Mouse (Mus musculus) adrenal gland, adult 2 months (tissue): ENCODE data around the gene Pax6. TPM values are rescaled to one million over a fixed set of nuclear protein-coding genes. Genes with fewer than 3 reads are reported as not detected.

Experiments used
- DNase-seq: peaks from one replicate; pipeline ENCODE4 v3.0.0; 2021
- polyA plus RNA-seq: library from polyadenylated mRNA; depleted of rRNA; stranded (reverse); fragments of >200 nt; gene quantifications from 2 replicates; pipeline ENCODE4 v1.2.3, GENCODE M21; 2012
- total RNA-seq, 2 experiments: library from RNA; stranded (reverse); gene quantifications; 2 replicates each; pipeline ENCODE4 v1.2.3; 2021

Gene Pax6
- total and polyA plus RNA-seq, 3 experiments, result not detected

- DNase-seq, result no peak
Observed at GRCm38 (mm10) chr2:105682634-105683351, 14.1 kb downstream of the Pax6 start.

GRCm38 (mm10) chr2:105683771-105684410 lies 15.2 kb downstream of the Pax6 start:
- no peak for DNase-seq

- DNase-seq, result no peak
Observed at GRCm38 (mm10) chr2:105684991-105685650, 16.4 kb downstream of the Pax6 start.

GRCm38 (mm10) chr2:105685651-105686050 lies 17.0 kb downstream of the Pax6 start:
- no peak for DNase-seq

- DNase-seq, result no peak
Observed at GRCm38 (mm10) chr2:105686363-105687316, 17.9 kb downstream of the Pax6 start.

- no peak for DNase-seq
Observed at GRCm38 (mm10) chr2:105687317-105687991, 18.8 kb downstream of the Pax6 start.

GRCm38 (mm10) chr2:105688011-105688410 lies 19.3 kb downstream of the Pax6 start:
- no peak for DNase-seq

- no peak for DNase-seq
Observed at GRCm38 (mm10) chr2:105688436-105689303, 20.0 kb downstream of the Pax6 start.

- DNase-seq, result no peak
Observed at GRCm38 (mm10) chr2:105689304-105689770, 20.6 kb downstream of the Pax6 start.

- DNase-seq, result no peak
Observed at GRCm38 (mm10) chr2:105689771-105690639, 21.3 kb downstream of the Pax6 start.

GRCm38 (mm10) chr2:105691296-105691695 lies 22.6 kb downstream of the Pax6 start:
- DNase-seq, result no peak

GRCm38 (mm10) chr2:105697741-105698140 lies 29.0 kb downstream of the Pax6 start:
- DNase-seq, result no peak

- no peak for DNase-seq
Observed at GRCm38 (mm10) chr2:105698631-105699030, 29.9 kb downstream of the Pax6 start.

GRCm38 (mm10) chr2:105701781-105702180 lies 33.1 kb downstream of the Pax6 start:
- no peak for DNase-seq

GRCm38 (mm10) chr2:105702586-105702985 lies 33.9 kb downstream of the Pax6 start:
- DNase-seq, result no peak

- no peak for DNase-seq
Observed at GRCm38 (mm10) chr2:105705320-105705719, 36.6 kb downstream of the Pax6 start.

GRCm38 (mm10) chr2:105709126-105709525 lies 40.4 kb downstream of the Pax6 start:
- DNase-seq, result no peak

- DNase-seq, result no peak
Observed at GRCm38 (mm10) chr2:105710511-105710910, 41.8 kb downstream of the Pax6 start.
